Mouse (Mus musculus) heart, postnatal 0 days (tissue): ENCODE data around the gene Rorb. TPM values are rescaled to one million over a fixed set of nuclear protein-coding genes. Genes with fewer than 3 reads are reported as not detected.

Experiments
- ATAC-seq: fragments of 200-750 bp; cut with Nextera tagmentation; 2 replicates; pipeline ENCODE4 v1.8.0; 2017; ENCODE audit warnings: low read depth, moderate number of reproducible peaks, moderate library complexity; ENCODE audit not compliant: insufficient read depth
- DNase-seq: peaks from one replicate; pipeline ENCODE4 v3.0.0-alpha.2; 2016; ENCODE audit warnings: low spot score
- H3K27ac ChIP-seq: fragments of 300-500 bp; sonication (generic); 2 replicates; pipeline ENCODE4 v1.5.1; 2014; ENCODE audit warnings: low read depth, mild to moderate bottlenecking
- H3K27me3 ChIP-seq: fragments of 300-500 bp; sonication (generic); 2 replicates; pipeline ENCODE4 v1.6.1; 2014; ENCODE audit warnings: low read length, mixed read lengths; ENCODE audit not compliant: control insufficient read depth, insufficient read depth
- H3K36me3 ChIP-seq: fragments of 300-500 bp; sonication (generic); replicated peaks from 2 replicates; pipeline ENCODE4 v1.6.1; 2014; ENCODE audit warnings: low read length, mixed read lengths; ENCODE audit not compliant: control insufficient read depth, insufficient read depth
- H3K4me1 ChIP-seq: fragments of 300-500 bp; sonication (generic); 2 replicates; pipeline ENCODE4 v1.6.1; 2014; ENCODE audit warnings: antibody characterized with exemption; ENCODE audit not compliant: control insufficient read depth, insufficient read depth
- H3K4me2 ChIP-seq: fragments of 300-500 bp; sonication (generic); 2 replicates; pipeline ENCODE4 v1.6.1; 2014; ENCODE audit warnings: low read depth, mild to moderate bottlenecking, low read length, moderate library complexity
- H3K4me3 ChIP-seq: fragments of 300-500 bp; sonication (generic); 2 replicates; pipeline ENCODE4 v1.5.1; 2014; ENCODE audit warnings: low read depth, low read length
- H3K9ac ChIP-seq: fragments of 300-500 bp; sonication (generic); replicated peaks from 2 replicates; pipeline ENCODE4 v1.6.1; 2014; ENCODE audit warnings: low read depth, low read length, mixed read lengths
- H3K9me3 ChIP-seq: fragments of 300-500 bp; sonication (generic); replicated peaks from 2 replicates; pipeline ENCODE4 v1.6.1; 2016; ENCODE audit warnings: low read length; ENCODE audit not compliant: control insufficient read depth
- CTCF ChIP-seq: IDR thresholded peaks from 2 replicates; pipeline ENCODE4 v1.5.1; 2016; ENCODE audit warnings: antibody characterized with exemption, control low read depth, low read depth
- EP300 ChIP-seq: IDR thresholded peaks from 2 replicates; pipeline ENCODE4 v1.6.1; 2016; ENCODE audit warnings: antibody characterized with exemption, low read depth
- WGBS: fragments of 180-500 bp; shearing (Covaris S2); extraction: QIAGEN DNeasy Blood & Tissue Kit; methylation state at CpG from one replicate; pipeline ENCODE4 v1.1.7; 2014; 5-methylcytosine and 5-hydroxymethylcytosine counted together
- polyA plus RNA-seq: library from polyadenylated mRNA; unstranded; fragments of >200 nt; fragmentation: Nextera tagmentation; extraction: Ambion mirVana; gene quantifications from 2 replicates; pipeline ENCODE4 v1.2.1, GENCODE M21; 2015
- total RNA-seq: library from RNA; depleted of rRNA; stranded (reverse); fragments of >200 nt; gene quantifications from 2 replicates; pipeline ENCODE4 v1.2.3, GENCODE M21; 2014; ENCODE audit warnings: low replicate concordance

Gene Rorb
- total and polyA plus RNA-seq, 2 experiments from 2014 or later = 0.36 TPM; not detected in 1

GRCm38 (mm10) chr19:18898238-18898637 is 212.8 kb downstream of the Rorb start:
- no peak for TF ChIP-seq CTCF
- TF ChIP-seq EP300 = no peak
- Histone ChIP-seq H3K9ac (no peak overlapping the region), H3K4me3 (no peak overlapping the region), H3K4me1 (no peaks in the 10 kb centered on the region), H3K9me3 (no peaks in the 10 kb centered on the region), H3K4me2 (no peak overlapping the region), H3K27me3 (no peaks in the 10 kb centered on the region), H3K27ac (no peak overlapping the region), H3K36me3 (no peaks in the 10 kb centered on the region)
- DNase-seq = no peak
- no peak for ATAC-seq

GRCm38 (mm10) chr19:18890216-18890615 is 220.8 kb downstream of the Rorb start:
- no peak for ATAC-seq
- DNase-seq = no peak
- no peaks in the 10 kb centered on the region for H3K9me3 ChIP-seq
- 51% methylated on average over 4 of the region's 4 CpGs for WGBS
- no peak overlapping the region for H3K9ac ChIP-seq
- H3K27ac ChIP-seq = no peak overlapping the region
- no peaks in the 10 kb centered on the region for H3K36me3 ChIP-seq
- H3K4me2 ChIP-seq = no peak overlapping the region
- H3K27me3 ChIP-seq = no peaks in the 10 kb centered on the region
- TF ChIP-seq EP300 = no peak
- H3K4me1 ChIP-seq = peaks cover 5% of the 10 kb centered on the region; the same call in 1 of the 2 replicates
- no peak overlapping the region for H3K4me3 ChIP-seq

GRCm38 (mm10) chr19:18889632-18890031 is 221.4 kb downstream of the Rorb start:
- WGBS = 91% methylated on average over 1 of the region's 1 CpGs
- Histone ChIP-seq H3K36me3 (no peaks in the 10 kb centered on the region), H3K27me3 (no peaks in the 10 kb centered on the region), H3K9ac (no peak overlapping the region), H3K9me3 (no peaks in the 10 kb centered on the region), H3K4me3 (peak overlapping the region; percentile 36; the same call in 1 of the 2 replicates), H3K4me1 (peaks cover 5% of the 10 kb centered on the region; the same call in 1 of the 2 replicates), H3K27ac (no peak overlapping the region), H3K4me2 (peak overlapping the region; percentile 58)
- no peak for DNase-seq
- TF ChIP-seq EP300 (no peak), CTCF (no peak)
- no peak for ATAC-seq

DNA sequence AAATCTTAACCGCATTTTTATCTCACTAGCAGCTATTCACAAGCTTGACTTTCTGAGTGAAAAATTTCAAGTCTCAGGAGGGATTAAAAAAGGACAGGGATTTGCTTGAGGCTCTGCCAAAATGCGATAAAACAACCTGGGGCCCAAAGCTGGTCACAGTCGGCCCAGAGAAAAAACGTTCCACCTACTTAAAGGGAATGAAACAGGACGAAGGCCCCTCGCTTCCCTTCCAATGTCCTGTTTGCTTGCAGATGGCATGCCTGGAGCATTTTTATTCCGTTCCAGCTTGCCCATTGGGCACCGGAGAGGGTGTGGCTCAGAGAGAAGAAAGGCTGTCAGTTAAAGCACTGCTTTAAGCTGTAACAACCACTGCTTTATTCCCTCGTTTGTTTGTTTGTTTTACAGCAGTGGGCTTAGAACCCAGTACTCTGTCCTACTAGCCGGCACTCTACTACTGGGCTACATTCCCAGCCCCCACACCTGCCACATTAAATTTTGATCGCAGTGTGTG is 221.8 kb downstream of the Rorb start:
- no peak for ATAC-seq
- Histone ChIP-seq H3K4me2 (peak overlapping the region; percentile 58), H3K9ac (no peak overlapping the region; the same call in 1 of the 2 replicates), H3K27ac (no peak overlapping the region), H3K9me3 (no peaks in the 10 kb centered on the region), H3K27me3 (no peaks in the 10 kb centered on the region), H3K4me1 (peaks cover 5% of the 10 kb centered on the region; the same call in 1 of the 2 replicates), H3K4me3 (peak overlapping the region; percentile 36), H3K36me3 (no peaks in the 10 kb centered on the region)
- TF ChIP-seq CTCF (no peak), EP300 (no peak)
- no peak for DNase-seq
- 21% methylated on average over 11 of the region's 11 CpGs for WGBS

DNA sequence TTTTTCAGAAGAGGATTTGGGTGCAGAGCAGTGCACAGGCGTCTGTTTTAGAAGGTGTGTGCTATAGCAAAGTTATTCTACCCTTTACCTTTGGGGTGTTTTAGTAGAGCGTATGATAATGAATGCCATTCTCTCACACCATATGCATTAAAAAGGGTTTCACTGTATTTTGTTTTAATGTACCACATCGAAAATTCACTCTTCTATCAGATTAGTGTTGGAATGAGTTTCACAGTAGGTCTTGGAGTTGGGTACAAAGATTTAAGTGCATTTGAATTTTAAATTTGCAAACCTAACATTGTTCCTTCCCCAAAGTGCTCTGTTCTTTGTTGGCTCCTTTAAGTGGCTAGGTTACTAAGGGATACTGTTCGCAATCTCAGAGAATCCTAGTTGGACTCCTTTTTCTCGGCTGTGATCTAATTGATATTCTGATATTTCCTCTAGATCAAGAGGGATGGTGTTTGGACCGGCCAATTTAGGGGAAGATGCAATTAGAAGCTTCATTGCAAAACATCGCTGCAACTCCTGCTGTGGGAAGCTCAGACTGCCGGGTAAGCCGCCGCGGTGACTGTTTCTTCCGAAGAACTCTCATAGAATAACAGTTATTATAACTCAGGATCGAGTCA is 222.4 kb downstream of the Rorb start:
- no peak overlapping the region for H3K27ac ChIP-seq
- WGBS = 40% methylated on average over 13 of the region's 13 CpGs
- TF ChIP-seq CTCF (no peak), EP300 (no peak)
- H3K36me3 ChIP-seq = no peaks in the 10 kb centered on the region
- peaks cover 5% of the 10 kb centered on the region; the same call in 1 of the 2 replicates for H3K4me1 ChIP-seq
- H3K4me3 ChIP-seq = peak overlapping the region; percentile 36
- H3K27me3 ChIP-seq = no peaks in the 10 kb centered on the region
- no peaks in the 10 kb centered on the region for H3K9me3 ChIP-seq
- ATAC-seq (no peak), DNase-seq (no peak)
- peak overlapping the region; percentile 58 for H3K4me2 ChIP-seq
- H3K9ac ChIP-seq = no peak overlapping the region; the same call in 1 of the 2 replicates
